Mouse (Mus musculus) heart, adult 2 months (tissue): ENCODE data around the gene Cadm1. TPM values are rescaled to one million over a fixed set of nuclear protein-coding genes. Genes with fewer than 3 reads are reported as not detected.

Source experiments
- DNase-seq, 2 experiments: peaks; one replicate each; pipeline ENCODE4 v3.0.0; 2021
- H3K27ac ChIP-seq: fragments of 200-600 bp; 2 replicates; pipeline ENCODE4 v1.8.1; 2022
- H3K27me3 ChIP-seq: fragments of 200-500 bp; 2 replicates; pipeline ENCODE4 v1.6.1; 2012; ENCODE audit warnings: mild to moderate bottlenecking, low read length, inconsistent platforms, mixed read lengths; ENCODE audit not compliant: control insufficient read depth, insufficient read depth
- H3K36me3 ChIP-seq: fragments of 200-500 bp; 2 replicates; pipeline ENCODE4 v1.6.1; 2012; ENCODE audit warnings: low read length, inconsistent platforms; ENCODE audit not compliant: control insufficient read depth, insufficient read depth
- H3K4me1 ChIP-seq: fragments of 200-500 bp; 2 replicates; pipeline ENCODE4 v1.6.1; 2011; ENCODE audit warnings: low read length; ENCODE audit not compliant: control insufficient read depth, insufficient read depth
- H3K4me3 ChIP-seq: fragments of 200-600 bp; 2 replicates; pipeline ENCODE4 v1.8.1; 2022
- H3K79me2 ChIP-seq: fragments of 200-500 bp; replicated peaks from 2 replicates; pipeline ENCODE4 v1.6.1; 2012; ENCODE audit warnings: mild to moderate bottlenecking, inconsistent platforms, low read length, moderate library complexity, mixed read lengths; ENCODE audit not compliant: control insufficient read depth, insufficient read depth
- H3K9ac ChIP-seq: fragments of 200-500 bp; 2 replicates; pipeline ENCODE4 v1.6.1; 2012; ENCODE audit warnings: low read depth, mild to moderate bottlenecking, control low read depth, inconsistent platforms, low read length, mixed read lengths
- CTCF ChIP-seq: fragments of 200-600 bp; IDR thresholded peaks from 2 replicates; pipeline ENCODE4 v1.8.1; 2022; ENCODE audit warnings: antibody characterized with exemption, mild to moderate bottlenecking, moderate library complexity
- EP300 ChIP-seq: fragments of 200-500 bp; IDR thresholded peaks from 2 replicates; pipeline ENCODE4 v1.6.1; 2011; ENCODE audit warnings: low read depth, low read length, control low read depth; ENCODE audit not compliant: insufficient read depth
- POLR2A ChIP-seq: fragments of 200-500 bp; IDR thresholded peaks from 2 replicates; pipeline ENCODE4 v1.6.1; 2011; ENCODE audit warnings: mild to moderate bottlenecking, low read depth, low read length, control low read depth; ENCODE audit not compliant: insufficient read depth
- WGBS: fragments of 180-500 bp; shearing (Covaris S2); methylation state at CpG from one replicate; pipeline ENCODE4 v1.1.7; 2018; 5-methylcytosine and 5-hydroxymethylcytosine counted together
- intact Hi-C: fragments of 180-260 bp; cut with DNase I; formaldehyde crosslinking; loops from one replicate; pipeline ENCODE4 v1.15.1; 2025
- polyA plus RNA-seq: library from polyadenylated mRNA; depleted of rRNA; stranded (reverse); fragments of >200 nt; gene quantifications from 2 replicates; pipeline ENCODE4 v1.2.3, GENCODE M21; 2012
- total RNA-seq, 2 experiments: library from RNA; stranded (reverse); gene quantifications; 2 replicates each; pipeline ENCODE4 v1.2.3; 2021

The Cadm1 gene
- total and polyA plus RNA-seq, 3 experiments = 1.6 to 2.6 (median 2.4) TPM

DNA sequence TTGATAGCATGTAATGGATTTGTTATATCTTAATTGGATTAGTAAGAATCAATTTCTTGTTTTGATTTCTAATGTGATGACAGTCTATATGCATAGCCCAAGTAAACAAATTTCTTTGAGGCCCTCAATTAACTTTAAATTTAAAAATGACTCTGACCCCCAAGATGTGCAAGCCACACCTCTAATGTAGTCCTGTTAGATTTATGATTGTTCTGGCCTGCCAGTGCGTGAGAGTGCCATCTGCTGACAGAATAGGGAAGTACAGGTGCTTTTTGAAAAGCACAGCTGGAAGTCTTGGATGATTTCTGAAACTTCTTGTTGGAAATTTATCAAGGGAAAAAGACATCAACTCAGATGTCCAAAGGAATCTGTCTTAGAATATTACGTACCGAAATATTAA lies 169.1 kb downstream of the Cadm1 start:
- no peak overlapping the region for H3K27ac ChIP-seq
- intact Hi-C loops = loop anchor here (1.0 to 5.0 kb wide), 3 partner anchors 167 to 1307 kb away; partner anchors contain the start of gene Cadm1

DNA sequence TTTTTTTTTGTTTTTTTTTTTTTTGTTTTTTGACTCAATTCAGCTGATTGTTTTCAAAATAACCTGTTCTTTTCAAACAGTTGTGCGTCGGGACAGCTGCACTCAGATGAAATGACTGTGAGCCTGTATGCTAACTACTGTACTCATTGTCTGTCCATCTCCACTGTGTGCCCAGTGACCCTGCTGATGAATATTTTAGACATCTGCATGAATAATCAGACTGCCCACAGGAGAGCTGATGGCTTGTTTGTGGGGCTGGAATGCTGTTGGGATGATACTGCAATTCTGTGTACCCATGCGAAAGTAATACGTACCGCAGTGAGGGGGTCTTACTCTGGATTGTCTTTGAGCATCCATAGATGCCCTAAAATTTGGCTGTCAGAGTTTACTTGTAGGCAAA lies 170.0 kb downstream of the Cadm1 start:
- Histone ChIP-seq H3K4me1 (no peaks in the 10 kb centered on the region), H3K36me3 (no peaks in the 10 kb centered on the region), H3K4me3 (no peak overlapping the region), H3K79me2 (no peaks in the 10 kb centered on the region), H3K27me3 (no peaks in the 10 kb centered on the region), H3K27ac (no peak overlapping the region), H3K9ac (no peak overlapping the region)
- intact Hi-C loops = no loop called here
- WGBS = 95% methylated on average over 5 of the region's 5 CpGs
- DNase-seq = no peak
- TF ChIP-seq CTCF = no peak

More for the DNA sequence above, 169.1 kb downstream of the Cadm1 start:
- no peak overlapping the region for H3K4me3 ChIP-seq
- H3K79me2 ChIP-seq = no peaks in the 10 kb centered on the region
- peak; percentile 38 to 56 for DNase-seq
- H3K36me3 ChIP-seq = no peaks in the 10 kb centered on the region
- 27% methylated on average over 3 of the region's 3 CpGs for WGBS
- H3K9ac ChIP-seq = no peak overlapping the region
- H3K27me3 ChIP-seq = no peaks in the 10 kb centered on the region
- TF ChIP-seq EP300 = 0 out of 2 replicates have a peak, but pooled peaks have one; percentile 30
- TF ChIP-seq CTCF = no peak
- TF ChIP-seq POLR2A = no peak
- H3K4me1 ChIP-seq = no peaks in the 10 kb centered on the region

DNA sequence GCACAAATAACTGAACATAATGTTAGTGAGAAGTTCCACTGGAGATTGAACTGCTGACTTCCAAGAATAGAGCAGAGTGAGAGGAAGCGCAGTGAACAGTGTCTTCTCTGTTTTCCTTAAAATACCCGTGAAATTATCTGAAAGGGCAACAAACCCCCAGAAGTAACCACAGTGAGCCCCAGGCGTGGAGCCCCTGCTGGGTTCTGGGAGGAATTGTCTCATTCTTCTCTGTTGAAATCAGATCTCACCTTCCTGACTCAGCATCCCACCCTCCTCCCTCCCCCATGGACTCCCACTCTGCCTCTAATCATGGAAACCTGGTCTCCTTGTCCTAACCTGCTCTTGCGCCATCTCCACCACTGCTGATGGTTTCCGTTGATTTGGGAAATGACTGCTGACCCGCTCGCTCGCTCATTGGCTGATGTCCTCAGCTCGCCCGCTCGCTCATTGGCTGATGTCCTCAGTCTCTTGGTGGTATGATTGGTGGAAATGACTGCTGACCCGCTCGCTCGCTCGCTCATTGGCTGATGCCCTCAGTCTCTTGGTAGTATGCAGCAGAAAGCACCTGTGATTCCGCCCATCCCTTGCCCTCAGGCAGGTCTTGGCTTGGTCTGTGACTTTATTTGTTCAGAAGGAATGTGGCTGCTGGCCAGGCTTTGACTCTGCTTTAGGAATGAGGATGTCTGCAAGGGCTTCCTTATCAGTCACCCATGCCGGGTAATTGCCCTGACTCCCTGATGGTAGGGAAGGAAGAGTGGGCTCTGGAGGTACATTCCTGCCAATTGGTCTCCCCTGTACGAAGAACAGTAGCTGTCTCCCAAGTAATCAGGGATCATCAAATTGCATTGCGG lies 173.3 kb downstream of the Cadm1 start:
- 79% methylated on average over 19 of the region's 19 CpGs for WGBS
- no peak overlapping the region for H3K27ac ChIP-seq
- no peak overlapping the region for H3K4me3 ChIP-seq
- DNase-seq = no peak
- no peak overlapping the region for H3K9ac ChIP-seq
- no peaks in the 10 kb centered on the region for H3K36me3 ChIP-seq
- no peaks in the 10 kb centered on the region for H3K79me2 ChIP-seq
- intact Hi-C loops = no loop called here
- TF ChIP-seq EP300 (no peak), CTCF (no peak), POLR2A (no peak)
- H3K27me3 ChIP-seq = no peaks in the 10 kb centered on the region
- H3K4me1 ChIP-seq = no peaks in the 10 kb centered on the region

DNA sequence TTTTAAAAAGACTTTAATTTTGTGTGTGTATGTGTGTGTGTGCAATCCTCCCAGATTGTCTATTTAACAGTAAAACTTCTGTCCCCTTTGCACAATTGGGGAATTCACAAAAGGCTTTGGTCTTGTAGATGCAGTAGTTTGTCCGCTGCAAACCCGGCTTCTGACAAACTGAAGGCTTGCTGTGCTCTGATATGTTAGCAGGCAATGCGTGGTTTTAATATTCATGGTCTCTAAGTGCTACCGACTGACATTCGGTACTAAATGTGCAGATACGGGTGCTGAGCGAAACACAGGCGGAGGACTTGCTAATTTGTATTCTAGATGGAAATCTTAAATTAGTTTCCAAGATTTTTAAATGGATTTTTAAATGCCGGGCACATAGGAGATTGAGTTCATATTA lies 176.4 kb downstream of the Cadm1 start:
- intact Hi-C loops = loop anchor here (5.0 kb wide), 3 partner anchors 374 to 1354 kb away; no protein-coding TSS in a partner anchor
- H3K4me1 ChIP-seq = no peaks in the 10 kb centered on the region
- no peak overlapping the region for H3K4me3 ChIP-seq
- H3K9ac ChIP-seq = no peak overlapping the region
- 95% methylated on average over 9 of the region's 9 CpGs for WGBS
- H3K27me3 ChIP-seq = no peaks in the 10 kb centered on the region
- no peaks in the 10 kb centered on the region for H3K79me2 ChIP-seq
- H3K36me3 ChIP-seq = no peaks in the 10 kb centered on the region
- no peak overlapping the region for H3K27ac ChIP-seq
- DNase-seq = no peak
- TF ChIP-seq CTCF (no peak), POLR2A (no peak), EP300 (no peak)

DNA sequence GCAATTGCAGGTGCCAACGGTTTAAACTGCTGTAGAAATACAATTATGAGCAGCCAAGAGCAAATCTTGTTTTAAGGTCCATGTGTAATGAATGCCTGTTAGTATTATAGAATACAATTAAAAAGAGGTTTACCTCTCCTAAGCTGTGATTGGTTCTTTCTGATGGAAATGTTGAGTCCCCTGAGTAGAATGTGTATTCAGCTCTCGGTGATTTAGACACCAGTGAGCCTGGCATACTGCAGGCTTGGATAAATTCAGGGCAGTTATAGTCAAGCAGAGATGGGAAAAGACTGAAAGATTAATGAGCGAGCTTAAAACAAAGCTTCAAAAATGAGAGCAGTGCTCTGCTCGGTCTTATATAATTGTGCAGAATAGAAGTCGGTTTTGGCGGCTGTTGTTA lies 177.4 kb downstream of the Cadm1 start:
- DNase-seq = no peak
- Histone ChIP-seq H3K27me3 (no peaks in the 10 kb centered on the region), H3K27ac (no peak overlapping the region), H3K9ac (no peak overlapping the region), H3K4me1 (no peaks in the 10 kb centered on the region), H3K4me3 (no peak overlapping the region), H3K79me2 (no peaks in the 10 kb centered on the region), H3K36me3 (no peaks in the 10 kb centered on the region)
- no peak for TF ChIP-seq EP300
- no peak for TF ChIP-seq POLR2A
- no peak for TF ChIP-seq CTCF
- 95% methylated on average over 6 of the region's 6 CpGs for WGBS
- intact Hi-C loops = loop anchor here (5.0 kb wide), 3 partner anchors 375 to 1355 kb away; no protein-coding TSS in a partner anchor

DNA sequence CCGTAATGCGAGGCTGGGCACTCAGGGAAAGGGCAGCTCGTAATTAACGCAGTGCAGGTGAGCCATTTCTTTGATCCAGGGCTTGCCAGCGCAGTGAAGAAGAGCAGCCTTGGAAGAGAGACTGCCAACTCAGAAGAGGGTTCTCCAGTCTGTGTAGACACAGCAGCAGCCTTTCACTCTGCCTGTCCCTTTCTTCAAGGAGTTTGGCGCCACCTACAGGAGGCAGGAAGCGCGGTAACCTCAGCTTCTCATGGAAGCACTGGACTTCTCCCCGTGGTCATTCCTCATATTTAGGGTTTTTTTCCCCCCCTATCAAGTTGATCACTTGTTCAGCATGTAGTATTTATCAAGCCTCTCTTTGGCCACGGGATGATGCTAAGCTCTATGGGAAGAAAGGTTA lies 178.3 kb downstream of the Cadm1 start:
- no peaks in the 10 kb centered on the region for H3K4me1 ChIP-seq
- no peak for TF ChIP-seq POLR2A
- TF ChIP-seq EP300 = peak; percentile 58; the same call in 1 of the 2 replicates
- peak; percentile 89 for TF ChIP-seq CTCF
- DNase-seq = peak; percentile 52 to 73
- H3K79me2 ChIP-seq = no peaks in the 10 kb centered on the region
- H3K9ac ChIP-seq = no peak overlapping the region
- intact Hi-C loops = loop anchor here (1.0 to 5.0 kb wide), 4 partner anchors 376 to 1356 kb away; no protein-coding TSS in a partner anchor
- no peaks in the 10 kb centered on the region for H3K27me3 ChIP-seq
- no peak overlapping the region for H3K27ac ChIP-seq
- H3K4me3 ChIP-seq = no peak overlapping the region
- WGBS = 22% methylated on average over 10 of the region's 10 CpGs
- H3K36me3 ChIP-seq = no peaks in the 10 kb centered on the region
